Mouse (Mus musculus): ENCODE measurements around the gene Fgf14. TPM values are rescaled to one million over a fixed set of nuclear protein-coding genes. Genes with fewer than 3 reads are reported as not detected.

Gene Fgf14
- polyA plus RNA-seq, 1 experiment: 0.03 TPM

- 69% methylated on average over 2 of the region's 2 CpGs for WGBS
- TF ChIP-seq POLR2A (IDR thresholded peaks at IDR 0.05; ENCODE audit: low read depth, low read length) (no peak), CTCF (IDR thresholded peaks at IDR 0.05; ENCODE audit: extremely low read depth, insufficient read length, insufficient replicate concordance, low read depth, low read length) (no peak)
- no peaks in the 10 kb centered on the region for H3K27me3 ChIP-seq (ENCODE audit: control insufficient read depth, insufficient read depth, low read length)
- no peaks in the 10 kb centered on the region for H3K36me3 ChIP-seq (ENCODE audit: control insufficient read depth, insufficient read depth, low read length)
- H3K4me3 ChIP-seq (ENCODE audit: low read depth, low read length): no peak overlapping the region
- no peaks in the 10 kb centered on the region for H3K4me1 ChIP-seq (ENCODE audit: control insufficient read depth, insufficient read depth, insufficient read length, low read length)
- no peak overlapping the region for H3K27ac ChIP-seq (ENCODE audit: insufficient read depth, low read depth, low read length)
Measured at GRCm38 (mm10) chr14:123990591-123991195, 686.2 kb downstream of the Fgf14 start.

GRCm38 (mm10) chr14:123967996-123968395, 708.9 kb downstream of the Fgf14 start:
- no peak for TF ChIP-seq POLR2A (IDR thresholded peaks at IDR 0.05; ENCODE audit: low read depth, low read length)
- no peak for TF ChIP-seq CTCF (IDR thresholded peaks at IDR 0.05; ENCODE audit: extremely low read depth, insufficient read length, insufficient replicate concordance, low read depth, low read length)
- WGBS: 79% methylated on average over 6 of the region's 6 CpGs

GRCm38 (mm10) chr14:123966531-123966930, 710.4 kb downstream of the Fgf14 start:
- TF ChIP-seq POLR2A (IDR thresholded peaks at IDR 0.05; ENCODE audit: low read depth, low read length) (no peak), CTCF (IDR thresholded peaks at IDR 0.05; ENCODE audit: extremely low read depth, insufficient read length, insufficient replicate concordance, low read depth, low read length) (no peak)
- Histone ChIP-seq H3K4me3 (ENCODE audit: low read depth, low read length) (no peak overlapping the region), H3K27me3 (ENCODE audit: control insufficient read depth, insufficient read depth, low read length) (no peaks in the 10 kb centered on the region), H3K4me1 (ENCODE audit: control insufficient read depth, insufficient read depth, insufficient read length, low read length) (no peaks in the 10 kb centered on the region), H3K36me3 (ENCODE audit: control insufficient read depth, insufficient read depth, low read length) (no peaks in the 10 kb centered on the region), H3K27ac (ENCODE audit: insufficient read depth, low read depth, low read length) (no peak overlapping the region)
- 52% methylated on average over 2 of the region's 2 CpGs for WGBS

More at GRCm38 (mm10) chr14:123967996-123968395, 708.9 kb downstream of the Fgf14 start:
- no peaks in the 10 kb centered on the region for H3K4me1 ChIP-seq (ENCODE audit: control insufficient read depth, insufficient read depth, insufficient read length, low read length)
- no peaks in the 10 kb centered on the region for H3K36me3 ChIP-seq (ENCODE audit: control insufficient read depth, insufficient read depth, low read length)
- H3K4me3 ChIP-seq (ENCODE audit: low read depth, low read length): no peak overlapping the region
- no peak overlapping the region for H3K27ac ChIP-seq (ENCODE audit: insufficient read depth, low read depth, low read length)
- H3K27me3 ChIP-seq (ENCODE audit: control insufficient read depth, insufficient read depth, low read length): no peaks in the 10 kb centered on the region
